Mouse (Mus musculus) limb, embryonic 12.5 days (tissue): ENCODE data around the gene Pogk. TPM values are rescaled to one million over a fixed set of nuclear protein-coding genes. Genes with fewer than 3 reads are reported as not detected.
A peak's percentile ranks its signal among the peaks of the same experiment; 100 is the strongest.

ENCODE experiments used
- ATAC-seq: fragments of 200-750 bp; cut with Nextera tagmentation; 2 replicates; pipeline ENCODE4 v1.8.0; 2017; ENCODE audit warnings: low read depth, moderate TSS enrichment; ENCODE audit not compliant: insufficient number of reproducible peaks, insufficient read depth, low FRiP score, low TSS enrichment
- H3K27ac ChIP-seq: fragments of 300-500 bp; sonication (generic); 2 replicates; pipeline ENCODE4 v1.5.1; 2016; ENCODE audit warnings: mild to moderate bottlenecking, moderate library complexity
- H3K27me3 ChIP-seq: fragments of 300-500 bp; sonication (generic); 2 replicates; pipeline ENCODE4 v1.6.1; 2016; ENCODE audit warnings: mild to moderate bottlenecking, moderate library complexity
- H3K36me3 ChIP-seq: fragments of 300-500 bp; sonication (generic); 2 replicates; pipeline ENCODE4 v1.6.1; 2016; ENCODE audit warnings: mild to moderate bottlenecking, moderate library complexity
- H3K4me1 ChIP-seq: fragments of 300-500 bp; sonication (generic); replicated peaks from 2 replicates; pipeline ENCODE4 v1.6.1; 2016
- H3K4me2 ChIP-seq: fragments of 300-500 bp; sonication (generic); 2 replicates; pipeline ENCODE4 v1.6.1; 2016; ENCODE audit warnings: mild to moderate bottlenecking, moderate library complexity
- H3K4me3 ChIP-seq: fragments of 300-500 bp; sonication (generic); replicated peaks from 2 replicates; pipeline ENCODE4 v1.5.1; 2016; ENCODE audit warnings: mild to moderate bottlenecking
- H3K9ac ChIP-seq: fragments of 300-500 bp; sonication (generic); replicated peaks from 2 replicates; pipeline ENCODE4 v1.6.1; 2016; ENCODE audit warnings: mild to moderate bottlenecking, moderate library complexity
- H3K9me3 ChIP-seq: fragments of 300-500 bp; sonication (generic); 2 replicates; pipeline ENCODE4 v1.6.1; 2016; ENCODE audit warnings: mild to moderate bottlenecking, moderate library complexity
- WGBS: fragments of 180-500 bp; shearing (Covaris S2); methylation state at CpG from one replicate; pipeline ENCODE4 v1.1.7; 2016; 5-methylcytosine and 5-hydroxymethylcytosine counted together
- polyA plus RNA-seq: library from polyadenylated mRNA; unstranded; fragments of >200 nt; fragmentation: Nextera tagmentation; extraction: Ambion mirVana; gene quantifications from 2 replicates; pipeline ENCODE4 v1.2.1, GENCODE M21; 2016

Gene Pogk
- polyA plus RNA-seq, 1 experiment from 2014 or later = 24.9 TPM

DNA sequence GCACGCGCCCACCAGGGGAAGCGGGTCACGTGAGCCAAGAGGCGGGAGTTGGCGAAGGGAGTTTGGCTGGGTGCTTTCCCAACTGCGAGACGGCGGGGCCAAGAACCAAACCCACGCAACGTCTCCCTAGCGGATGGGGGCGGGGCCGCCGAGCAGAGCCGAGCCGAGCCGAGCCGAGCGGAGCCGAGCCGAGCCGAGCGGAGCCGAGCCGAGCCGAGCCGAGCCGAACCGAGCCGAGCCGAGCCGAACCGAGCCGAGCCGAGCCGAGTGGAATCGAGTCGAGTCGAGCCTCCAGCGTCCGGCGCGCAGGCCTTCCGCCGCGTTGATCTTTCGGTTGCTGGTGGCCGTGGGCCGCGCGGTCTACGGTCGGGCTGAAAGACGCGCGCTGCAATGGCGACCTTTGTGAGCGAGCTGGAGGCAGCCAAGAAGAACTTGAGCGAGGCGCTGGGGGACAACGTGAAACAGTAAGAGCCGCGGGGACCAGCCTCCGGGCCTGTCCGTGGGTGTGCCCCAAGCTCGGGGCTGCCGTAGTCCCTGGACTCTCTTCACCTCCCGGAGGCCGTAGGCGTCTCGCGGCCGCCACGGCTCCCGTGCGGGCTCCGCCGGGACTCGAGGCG is 30.5 kb downstream of the Pogk start, which contains the start of gene Tada1:
Gene Tada1 (plus strand): TSS at position 85 of the 617 bp plus-strand sequence.
- peak within 1 kb of the TSS; percentile 90 for H3K27ac ChIP-seq
- ATAC-seq = peak; percentile 92
- H3K9ac ChIP-seq = peak within 1 kb of the TSS; percentile 97
- H3K4me1 ChIP-seq = peaks cover 19% of the 10 kb centered on the region
- H3K4me2 ChIP-seq = peak within 1 kb of the TSS; percentile 66
- peaks cover 19% of the 10 kb centered on the region for H3K36me3 ChIP-seq
- H3K4me3 ChIP-seq = peak within 1 kb of the TSS; percentile 96
- H3K9me3 ChIP-seq = 0 out of 2 replicates have a peak, but pooled peaks cover 3% of the 10 kb centered on the region
- no peaks in the 10 kb centered on the region for H3K27me3 ChIP-seq
- WGBS = under 1% methylated on average over 77 of the region's 81 CpGs

DNA sequence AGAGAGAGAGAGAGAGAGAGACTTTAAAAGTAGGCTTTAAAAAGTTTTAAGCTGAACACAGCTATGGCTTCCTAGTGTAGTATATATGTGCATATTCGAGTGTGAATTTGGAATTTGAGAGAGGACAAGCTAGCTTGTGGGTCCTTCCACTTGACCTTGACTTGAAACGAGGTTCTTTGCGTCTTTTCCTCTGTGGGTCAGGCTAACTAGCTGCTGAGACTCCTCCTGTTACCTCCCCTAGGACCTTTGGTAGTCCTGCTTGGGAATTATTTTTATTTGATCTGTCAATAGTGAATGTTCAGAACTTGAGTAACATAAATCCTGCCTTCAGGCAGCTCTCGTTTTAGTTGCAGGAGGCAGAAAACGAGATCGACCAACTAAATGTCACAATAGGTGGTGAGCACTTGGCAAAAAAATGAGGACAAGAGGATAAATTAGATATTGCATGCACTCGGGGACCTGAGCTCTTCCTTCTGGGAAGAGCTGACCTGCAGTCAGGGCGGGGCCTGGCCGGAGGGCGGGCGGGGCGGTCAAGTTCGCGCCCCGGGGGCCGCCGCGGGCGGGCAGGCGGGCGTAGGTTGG is 31.1 kb downstream of the Pogk start:
- ATAC-seq = 0 out of 2 replicates have a peak, but pooled peaks have one; percentile 1
- Histone ChIP-seq H3K9me3 (0 out of 2 replicates have a peak, but pooled peaks cover 3% of the 10 kb centered on the region), H3K27me3 (no peaks in the 10 kb centered on the region), H3K9ac (peak overlapping the region; percentile 97), H3K4me1 (peaks cover 19% of the 10 kb centered on the region), H3K4me2 (peak overlapping the region; percentile 66), H3K36me3 (peaks cover 14% of the 10 kb centered on the region), H3K27ac (peak overlapping the region; percentile 64), H3K4me3 (peak overlapping the region; percentile 96)
- WGBS = 5% methylated on average over 21 of the region's 21 CpGs

DNA sequence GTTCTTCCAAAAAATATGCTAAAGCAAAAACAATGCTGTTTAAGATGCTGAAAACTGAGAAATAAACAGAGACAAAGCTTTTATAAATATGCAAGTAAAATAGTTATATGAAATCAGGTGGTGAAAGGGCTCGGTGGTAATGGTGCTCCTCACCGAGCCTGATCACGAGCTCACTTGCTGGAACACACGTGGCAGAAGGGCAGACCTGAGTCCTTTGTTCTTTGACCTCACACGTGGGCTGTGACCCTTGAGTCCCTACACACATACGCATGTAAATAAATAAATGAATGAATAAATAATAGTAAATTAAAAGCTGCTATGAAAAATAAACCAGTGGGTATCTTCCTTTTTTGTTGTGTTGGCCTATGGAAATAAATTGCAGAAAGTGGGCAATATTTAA is 32.5 kb downstream of the Pogk start:
- no peak for ATAC-seq
- Histone ChIP-seq H3K27ac (no peak overlapping the region), H3K9ac (no peak overlapping the region), H3K27me3 (no peaks in the 10 kb centered on the region), H3K4me2 (no peak overlapping the region), H3K9me3 (0 out of 2 replicates have a peak, but pooled peaks cover 3% of the 10 kb centered on the region), H3K4me3 (no peak overlapping the region), H3K4me1 (peaks cover 19% of the 10 kb centered on the region), H3K36me3 (peaks cover 1% of the 10 kb centered on the region)
- WGBS = 67% methylated on average over 6 of the region's 6 CpGs

DNA sequence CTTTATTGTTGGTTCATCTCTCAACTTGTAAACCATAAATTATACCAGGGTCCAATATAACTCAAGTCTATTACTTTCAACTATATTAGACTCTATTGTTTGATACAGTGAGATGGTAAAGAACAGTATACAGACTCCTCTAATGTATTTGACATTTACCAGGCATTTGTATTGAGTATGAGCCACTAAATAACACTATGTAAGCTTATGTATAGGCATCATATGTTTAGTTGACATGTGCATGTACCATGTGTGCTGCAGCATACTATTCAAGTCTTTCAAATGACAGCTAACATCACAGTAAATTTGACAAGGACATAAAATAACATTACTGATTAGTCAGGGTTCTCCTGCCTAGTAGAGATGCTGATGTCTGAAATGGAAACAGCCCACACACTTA is 46.5 kb downstream of the Pogk start:
- H3K9me3 ChIP-seq = no peaks in the 10 kb centered on the region
- no peaks in the 10 kb centered on the region for H3K27me3 ChIP-seq
- H3K4me1 ChIP-seq = no peaks in the 10 kb centered on the region
- no peaks in the 10 kb centered on the region for H3K36me3 ChIP-seq
- no peak overlapping the region for H3K27ac ChIP-seq
- H3K9ac ChIP-seq = no peak overlapping the region
- no peak overlapping the region for H3K4me3 ChIP-seq
- ATAC-seq = no peak
- H3K4me2 ChIP-seq = no peak overlapping the region

DNA sequence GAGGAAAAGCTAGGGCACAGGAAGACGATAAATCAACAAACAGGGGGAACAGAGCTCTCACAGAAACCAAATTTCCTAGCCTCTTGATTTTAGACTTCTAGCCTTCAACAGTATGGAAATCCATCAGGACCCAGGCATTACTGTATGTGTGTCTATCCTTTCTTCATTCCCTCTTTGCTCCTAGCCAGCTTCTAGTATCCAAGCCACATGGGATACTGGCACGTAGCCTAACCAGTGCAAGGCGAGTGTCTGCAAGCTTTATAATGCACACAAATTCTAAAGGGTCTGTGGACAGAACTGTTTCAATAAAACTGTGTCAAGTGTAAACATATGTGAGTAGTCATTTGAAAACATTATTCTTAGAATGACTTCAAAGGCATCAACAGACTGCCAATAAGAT is 47.0 kb downstream of the Pogk start:
- WGBS = 54% methylated on average over 3 of the region's 3 CpGs
- no peak overlapping the region for H3K4me2 ChIP-seq
- H3K4me1 ChIP-seq = no peaks in the 10 kb centered on the region
- no peaks in the 10 kb centered on the region for H3K27me3 ChIP-seq
- no peaks in the 10 kb centered on the region for H3K9me3 ChIP-seq
- ATAC-seq = no peak
- no peaks in the 10 kb centered on the region for H3K36me3 ChIP-seq
- H3K4me3 ChIP-seq = no peak overlapping the region
- no peak overlapping the region for H3K27ac ChIP-seq
- H3K9ac ChIP-seq = no peak overlapping the region

DNA sequence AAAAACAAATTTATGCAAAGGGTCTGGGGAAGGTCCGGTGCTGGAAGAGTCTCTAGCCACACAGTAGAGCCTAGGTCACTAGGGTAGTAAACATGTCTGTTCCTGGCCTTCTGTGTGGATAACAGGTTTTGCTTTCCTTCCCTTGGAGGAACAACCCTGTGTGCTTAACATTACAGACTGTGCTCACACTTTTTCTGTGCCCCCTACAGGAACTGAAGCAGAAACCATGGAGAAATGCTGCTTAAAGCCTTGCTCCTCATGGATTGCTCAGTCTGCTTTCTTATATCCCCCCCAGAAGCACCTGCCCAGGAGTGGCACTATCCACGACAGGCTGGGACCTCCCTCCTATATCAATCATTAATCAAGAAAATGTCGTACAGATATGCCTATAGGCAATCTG is 47.8 kb downstream of the Pogk start:
- no peak overlapping the region for H3K27ac ChIP-seq
- no peaks in the 10 kb centered on the region for H3K9me3 ChIP-seq
- H3K27me3 ChIP-seq = no peaks in the 10 kb centered on the region
- H3K4me2 ChIP-seq = no peak overlapping the region
- no peaks in the 10 kb centered on the region for H3K36me3 ChIP-seq
- H3K9ac ChIP-seq = no peak overlapping the region
- H3K4me3 ChIP-seq = no peak overlapping the region
- 68% methylated on average over 3 of the region's 3 CpGs for WGBS
- ATAC-seq = no peak
- H3K4me1 ChIP-seq = no peaks in the 10 kb centered on the region

DNA sequence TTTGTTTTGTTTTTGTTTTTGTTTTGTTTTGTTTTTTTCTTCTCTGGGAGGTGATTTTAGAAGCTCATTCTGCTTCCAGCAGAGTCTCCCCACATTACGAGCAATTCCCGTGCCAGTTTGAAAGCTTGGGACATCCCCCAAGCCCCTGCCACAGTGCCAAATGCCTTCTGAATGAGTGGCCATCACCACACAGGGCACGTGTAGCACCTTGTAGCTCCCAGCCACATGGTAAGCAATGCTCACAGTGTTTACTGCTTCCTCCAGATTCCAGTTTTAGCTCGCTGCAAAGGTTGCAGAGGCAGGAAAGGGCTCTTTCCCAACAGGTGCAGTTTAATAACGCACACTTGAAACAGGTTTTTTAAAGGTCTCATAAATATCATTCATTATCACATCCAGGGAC is 48.8 kb downstream of the Pogk start:
- H3K27ac ChIP-seq = no peak overlapping the region
- H3K9me3 ChIP-seq = no peaks in the 10 kb centered on the region
- no peak overlapping the region for H3K9ac ChIP-seq
- no peak for ATAC-seq
- no peaks in the 10 kb centered on the region for H3K4me1 ChIP-seq
- no peaks in the 10 kb centered on the region for H3K27me3 ChIP-seq
- 65% methylated on average over 5 of the region's 5 CpGs for WGBS
- no peak overlapping the region for H3K4me2 ChIP-seq
- H3K36me3 ChIP-seq = no peaks in the 10 kb centered on the region
- H3K4me3 ChIP-seq = no peak overlapping the region

DNA sequence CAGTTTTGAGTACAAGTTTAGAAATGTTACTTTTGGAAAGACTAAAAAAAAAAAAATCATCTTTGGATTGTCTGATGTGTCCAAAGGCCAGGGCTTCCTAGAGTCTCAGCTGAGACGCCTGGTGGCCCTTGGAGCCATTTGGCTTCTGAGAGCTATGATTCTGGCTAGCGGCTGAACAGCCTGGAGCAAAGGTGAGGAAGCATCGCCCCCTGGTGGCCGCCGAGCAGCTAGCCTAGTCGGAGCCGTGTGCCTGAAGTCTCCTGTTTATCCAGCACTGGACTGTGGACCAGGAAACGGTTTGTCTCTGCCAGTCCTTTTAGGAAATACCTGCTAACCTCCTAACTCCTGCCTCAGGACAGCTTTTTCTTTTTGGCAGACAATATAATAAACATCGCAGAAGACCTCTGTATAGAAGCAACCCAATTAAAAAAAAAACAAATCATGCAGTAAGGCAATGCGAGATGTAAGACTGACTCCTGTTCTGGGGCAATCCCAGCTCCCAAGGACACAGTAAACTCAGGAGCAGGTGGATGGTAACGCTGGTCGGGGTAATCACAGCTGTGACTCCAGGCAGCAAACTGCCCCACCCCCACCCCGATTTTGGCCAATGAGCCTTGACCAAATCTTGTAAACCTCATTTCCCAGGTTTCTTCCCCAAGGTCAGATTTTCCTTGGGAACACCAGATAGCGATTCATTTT is 49.4 kb downstream of the Pogk start:
- WGBS = 20% methylated on average over 14 of the region's 14 CpGs

DNA sequence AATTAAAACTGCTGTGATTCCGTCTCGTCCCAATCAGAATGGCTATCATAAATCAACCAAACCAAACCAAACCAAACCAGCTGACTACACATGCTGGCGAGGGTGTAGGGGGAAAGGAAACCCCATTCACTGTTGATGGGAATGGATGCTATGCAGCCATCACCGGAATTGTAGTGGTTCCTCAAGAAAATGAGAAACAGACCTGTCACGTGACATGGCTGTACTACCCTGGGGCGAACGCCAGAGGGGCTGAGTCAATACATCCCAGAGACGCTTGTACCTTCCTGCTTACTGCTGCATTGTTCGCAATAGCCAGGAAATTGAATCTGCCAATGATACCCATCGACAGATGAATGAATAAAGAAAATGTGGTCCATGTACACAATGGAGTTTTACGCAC is 59.9 kb downstream of the Pogk start:
- peaks cover 11% of the 10 kb centered on the region for H3K4me1 ChIP-seq
- 28% methylated on average over 11 of the region's 11 CpGs for whole genome bisulfite sequencing
- peak; percentile 77 for ATAC-seq
- H3K27me3 ChIP-seq = no peaks in the 10 kb centered on the region
- peak overlapping the region; percentile 13; the same call in 1 of the 2 replicates for H3K4me2 ChIP-seq
- peak overlapping the region; percentile 4; the same call in 1 of the 2 replicates for H3K27ac ChIP-seq
- H3K36me3 ChIP-seq = no peaks in the 10 kb centered on the region
- no peak overlapping the region for H3K4me3 ChIP-seq
- H3K9ac ChIP-seq = no peak overlapping the region
- no peaks in the 10 kb centered on the region for H3K9me3 ChIP-seq

More for the DNA sequence above, 49.4 kb downstream of the Pogk start:
- Histone ChIP-seq H3K27me3 (no peaks in the 10 kb centered on the region), H3K36me3 (no peaks in the 10 kb centered on the region), H3K9me3 (no peaks in the 10 kb centered on the region), H3K4me1 (no peaks in the 10 kb centered on the region), H3K4me3 (no peak overlapping the region), H3K27ac (no peak overlapping the region), H3K4me2 (no peak overlapping the region), H3K9ac (no peak overlapping the region)
- peak; percentile 68; the same call in 1 of the 2 replicates for ATAC-seq

DNA sequence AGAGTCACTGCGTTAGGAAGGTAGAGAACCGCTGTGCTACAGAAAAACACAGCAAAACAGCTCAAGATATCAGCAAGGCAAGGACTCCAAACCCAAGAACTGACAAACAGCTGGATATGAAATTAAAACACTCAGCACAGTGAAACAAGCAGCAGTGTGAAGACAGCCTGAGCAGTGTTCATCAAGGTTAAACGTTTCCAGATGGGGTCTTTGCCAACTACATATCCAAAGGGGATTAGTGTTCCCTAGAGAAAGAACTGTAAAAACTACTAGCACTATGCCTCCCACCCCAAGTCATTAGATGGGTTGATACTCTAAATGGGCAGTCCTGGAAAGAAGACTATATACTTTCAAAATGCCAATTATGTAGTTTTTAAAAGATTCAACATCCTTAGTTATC is 60.3 kb downstream of the Pogk start:
- H3K36me3 ChIP-seq = no peaks in the 10 kb centered on the region
- peak; percentile 78 for ATAC-seq
- H3K4me3 ChIP-seq = no peak overlapping the region
- peak overlapping the region; percentile 13; the same call in 1 of the 2 replicates for H3K4me2 ChIP-seq
- peaks cover 11% of the 10 kb centered on the region for H3K4me1 ChIP-seq
- H3K9me3 ChIP-seq = no peaks in the 10 kb centered on the region
- WGBS = 30% methylated on average over 3 of the region's 3 CpGs
- peak overlapping the region; percentile 4; the same call in 1 of the 2 replicates for H3K27ac ChIP-seq
- H3K27me3 ChIP-seq = no peaks in the 10 kb centered on the region
- H3K9ac ChIP-seq = no peak overlapping the region

DNA sequence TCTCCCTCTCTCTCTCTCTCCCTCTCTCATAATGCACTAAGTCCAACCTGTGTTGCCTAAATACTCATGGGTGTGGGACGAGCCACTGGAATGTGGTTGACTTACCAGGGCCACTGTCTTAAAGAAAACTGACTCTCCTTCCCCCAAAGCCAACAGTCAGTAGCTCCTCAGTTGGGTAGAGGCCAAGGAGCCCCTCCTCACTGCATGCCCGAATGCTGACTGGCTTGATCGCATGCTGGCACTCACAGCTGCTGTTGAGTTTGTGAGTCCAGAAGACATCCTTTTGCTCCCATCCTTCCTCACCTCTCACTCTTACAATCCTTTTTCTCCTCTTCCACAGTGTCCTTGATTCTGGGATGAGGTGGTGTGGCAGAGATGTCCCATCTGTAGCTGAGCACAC is 62.8 kb downstream of the Pogk start:
- Histone ChIP-seq H3K9ac (no peak overlapping the region), H3K36me3 (no peaks in the 10 kb centered on the region), H3K9me3 (no peaks in the 10 kb centered on the region), H3K4me2 (no peak overlapping the region), H3K4me1 (peaks cover 11% of the 10 kb centered on the region), H3K27ac (no peak overlapping the region), H3K27me3 (no peaks in the 10 kb centered on the region), H3K4me3 (no peak overlapping the region)
- WGBS = 85% methylated on average over 3 of the region's 3 CpGs
- ATAC-seq = no peak
